Mouse (Mus musculus) kidney, adult 8-10 months (tissue): ENCODE measurements around the gene Tgfb1i1.

Experiments
- DNase-seq, 2 experiments: peaks; one replicate each; pipeline ENCODE4 v3.0.0; 2022

Gene Tgfb1i1

DNA sequence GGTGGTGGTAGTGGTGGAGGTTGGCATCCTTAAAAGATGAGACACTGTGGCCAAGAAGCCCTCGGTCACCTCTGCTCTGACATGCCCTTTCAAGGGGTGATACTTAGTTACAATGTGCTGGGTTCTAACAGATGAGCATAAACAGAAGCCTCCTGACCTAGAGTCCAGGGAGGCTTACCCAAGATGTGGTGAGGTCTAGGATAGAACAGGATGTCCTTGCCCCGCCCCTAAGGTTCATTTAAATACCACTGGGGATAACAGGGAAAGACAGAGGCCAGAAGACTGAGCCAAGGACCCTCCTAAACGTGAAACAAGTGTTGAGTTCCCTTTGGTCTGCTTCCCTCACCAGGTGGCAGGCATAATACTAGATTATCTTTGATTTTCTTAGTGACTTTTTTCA lies 49.9 kb downstream of the Tgfb1i1 start:
- DNase-seq, result no peak

DNA sequence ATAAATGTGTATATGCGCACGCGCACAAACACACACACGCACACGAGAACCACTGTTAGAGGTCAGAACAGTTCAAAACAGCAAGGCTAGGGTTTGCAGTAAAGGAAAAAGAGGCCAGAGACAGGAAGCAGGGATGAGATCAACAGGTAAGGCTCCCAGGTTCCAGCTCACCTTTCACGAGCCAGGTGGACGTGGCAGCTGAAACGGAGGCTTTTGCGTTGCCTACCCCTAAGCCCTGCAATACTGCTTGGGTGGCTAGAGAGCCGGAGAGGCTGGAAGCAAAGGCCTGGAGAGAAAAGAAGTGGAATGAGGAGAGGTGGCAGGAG lies 50.6 kb downstream of the Tgfb1i1 start:
- no peak for DNase-seq

DNA sequence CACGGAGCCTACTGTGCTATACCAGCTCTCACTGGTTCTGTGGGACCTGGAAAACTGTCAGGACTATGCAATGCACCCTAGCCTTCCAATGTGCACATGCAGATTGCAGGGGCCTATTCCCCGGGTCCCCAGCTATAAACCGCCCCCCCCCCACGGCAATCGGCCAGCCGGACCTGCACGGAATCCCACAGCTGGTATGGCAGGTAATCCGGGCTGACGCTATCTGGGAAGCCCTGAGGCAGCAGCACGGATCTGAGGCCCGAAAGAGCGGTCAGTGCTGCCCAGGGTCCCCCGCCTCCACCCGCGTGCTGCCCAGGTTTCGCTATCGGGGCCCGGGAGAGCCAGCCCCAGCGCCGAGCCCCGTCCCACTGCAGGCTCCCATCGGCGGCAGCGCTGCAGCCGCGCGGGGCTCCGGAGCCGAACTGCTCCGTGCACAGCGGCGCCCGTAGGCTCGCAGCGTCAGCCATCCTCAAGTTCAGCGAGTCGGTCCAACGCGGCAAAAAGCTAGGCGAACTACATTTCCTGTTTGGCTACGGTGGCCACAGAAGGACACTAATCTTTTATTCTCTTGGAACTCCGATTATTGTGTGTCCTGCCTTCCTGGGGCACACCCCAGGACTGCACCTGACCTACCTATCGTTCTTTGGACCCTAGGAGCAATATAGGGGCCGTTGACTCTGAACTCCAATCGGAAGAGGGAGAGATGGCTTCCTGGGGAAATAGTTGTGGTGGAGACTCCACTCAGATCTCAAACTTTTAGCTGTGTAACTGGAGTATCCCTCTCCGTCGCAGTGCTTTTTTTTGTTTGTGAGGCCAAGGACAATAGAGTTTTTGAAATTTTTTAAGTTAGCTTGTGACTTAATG lies 51.2 kb downstream of the Tgfb1i1 start, which contains the start of gene BC017158:
TSS of gene BC017158 (minus strand) at position 554 of the 864 bp plus-strand sequence.
- peak; percentile 80 to 85 for DNase-seq

DNA sequence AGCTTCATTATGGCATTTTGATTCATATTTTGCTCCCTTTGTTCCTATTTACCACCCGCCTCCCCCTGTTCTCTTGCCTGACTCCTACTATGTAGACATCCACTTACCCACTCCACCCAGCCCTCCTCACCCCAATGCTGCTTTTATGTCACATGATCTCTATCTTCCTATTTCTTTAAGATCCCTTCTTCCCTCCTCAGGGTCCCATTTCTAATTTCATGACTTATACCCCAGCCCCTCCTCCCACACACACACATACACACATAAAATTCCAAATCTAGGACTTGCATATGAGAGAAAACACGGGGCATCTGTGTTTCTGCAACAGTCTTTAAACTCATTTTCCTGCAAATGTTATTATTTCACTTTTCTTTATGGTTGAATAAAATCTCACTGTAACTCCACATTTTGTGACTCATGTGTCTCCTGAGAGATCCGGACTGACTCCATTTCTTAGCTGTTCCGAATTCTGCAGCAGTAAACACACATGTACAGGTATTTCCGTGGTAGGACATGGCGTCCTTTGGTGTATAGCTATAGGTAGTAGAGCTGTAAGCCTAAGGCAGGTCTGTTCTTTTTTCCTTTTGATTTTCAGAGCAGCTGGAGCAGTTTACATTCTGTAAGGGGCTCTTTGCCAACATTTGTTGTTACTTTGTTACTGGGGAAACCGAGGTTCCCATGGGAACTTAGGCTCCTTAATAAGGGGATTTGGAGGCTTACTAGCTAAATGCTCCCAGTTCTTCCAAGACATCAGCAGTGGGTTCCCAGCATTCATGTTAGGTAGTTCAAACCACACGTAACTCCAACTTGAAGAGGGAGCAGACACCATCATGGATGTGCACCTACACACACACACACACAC lies 52.1 kb downstream of the Tgfb1i1 start:
- no peak for DNase-seq

DNA sequence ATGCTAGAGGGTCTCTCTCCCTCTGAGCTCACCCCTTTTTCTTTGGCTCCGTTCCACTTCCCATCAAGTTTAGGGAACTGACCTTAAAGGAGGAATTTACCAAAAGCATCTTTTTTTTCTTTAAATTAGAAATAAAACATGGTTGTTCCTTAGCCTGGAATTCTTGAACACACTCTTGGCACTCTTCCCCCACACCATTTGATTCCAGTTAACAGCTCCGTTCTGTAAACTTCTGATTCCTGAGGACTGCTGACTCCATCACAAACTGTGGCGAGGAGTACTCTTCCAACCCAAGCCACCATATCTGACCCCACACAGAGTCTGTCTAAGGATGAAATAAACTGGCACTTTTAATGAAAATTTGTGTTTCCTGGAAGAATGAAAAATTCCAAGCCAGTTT lies 54.3 kb downstream of the Tgfb1i1 start:
- DNase-seq, result no peak

DNA sequence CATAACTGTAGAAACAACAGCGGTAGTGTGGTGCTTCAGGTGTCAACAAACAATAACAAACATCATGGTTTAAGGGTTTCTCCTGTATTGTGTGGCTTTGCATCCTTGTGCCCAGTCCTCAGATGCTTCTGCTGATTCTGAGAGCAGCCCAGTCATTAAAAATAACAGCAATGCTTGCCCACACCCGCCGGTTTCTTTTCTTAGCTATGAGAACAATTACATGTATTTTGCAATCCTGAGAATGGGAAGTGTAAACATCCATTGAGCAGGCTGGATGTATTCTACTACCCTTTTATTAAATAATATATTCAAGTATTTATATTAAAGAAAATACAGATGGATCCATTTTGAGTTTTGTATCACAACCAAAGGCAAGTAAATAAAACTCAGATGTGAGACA lies 55.5 kb downstream of the Tgfb1i1 start:
- no peak for DNase-seq

DNA sequence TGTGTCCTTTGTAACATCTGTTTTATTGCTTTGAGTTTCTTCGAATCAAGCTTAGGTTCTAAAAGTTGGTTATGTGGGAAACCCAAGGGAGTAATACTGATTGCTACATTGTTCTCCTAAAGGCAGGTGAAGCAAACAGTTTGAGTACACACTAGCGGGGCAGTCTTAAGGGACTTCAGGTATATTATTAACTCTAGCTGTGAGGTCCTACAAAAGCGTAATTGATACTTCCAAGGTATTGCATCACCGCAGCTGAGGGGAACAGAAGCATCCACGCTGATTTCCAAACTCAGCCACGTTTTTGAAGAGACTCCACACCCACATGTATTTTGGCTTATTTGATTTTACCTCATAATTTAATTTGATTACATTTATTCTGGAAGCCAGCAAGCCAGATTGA lies 57.6 kb downstream of the Tgfb1i1 start:
- no peak for DNase-seq

DNA sequence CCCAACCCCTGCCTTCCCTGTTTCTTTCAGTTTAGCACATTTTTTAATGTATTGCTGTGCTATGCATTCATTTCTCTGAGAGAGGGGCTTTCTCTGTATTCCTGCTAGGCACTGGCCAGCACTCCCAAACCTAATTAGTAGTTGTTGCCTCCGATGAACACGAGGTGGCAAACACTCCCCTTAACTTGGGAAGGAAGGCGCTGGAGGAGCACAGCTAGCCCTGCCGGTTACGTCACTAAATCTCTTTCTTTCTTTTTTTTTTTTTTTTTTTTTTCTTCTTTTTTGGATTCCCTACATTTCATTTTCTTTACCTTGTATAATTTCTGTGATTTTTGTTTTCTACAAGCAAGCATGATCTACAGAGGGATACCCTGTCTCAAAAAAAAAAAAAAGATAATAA lies 58.3 kb downstream of the Tgfb1i1 start:
- DNase-seq, result peak in 1 of 2 experiments; percentile 48
